Mouse (Mus musculus) midbrain, embryonic 12.5 days (tissue): ENCODE measurements at regions not wholly inside any gene's neighbourhood (a gene's known extent, or its start where the extent isn't known, plus 50 kb on each side); places are given as distances from the start of the nearest gene placed in this dataset.
A peak's percentile ranks its signal among the peaks of the same experiment; 100 is the strongest.
"Not testable (repeated sequence)": the region's sequence is repeated elsewhere in the genome, so short reads cannot be mapped to it uniquely, and the experiment has no call there.

ENCODE experiments used
- ATAC-seq: fragments of 200-750 bp; cut with Nextera tagmentation; 2 replicates; pipeline ENCODE4 v1.8.0; 2017; ENCODE audit warnings: low read depth, moderate TSS enrichment, moderate library complexity; ENCODE audit not compliant: low FRiP score
- H3K27ac ChIP-seq: fragments of 300-500 bp; sonication (generic); replicated peaks from 2 replicates; pipeline ENCODE4 v1.5.1; 2016; ENCODE audit warnings: mild to moderate bottlenecking
- H3K27me3 ChIP-seq: fragments of 300-500 bp; sonication (generic); 2 replicates; pipeline ENCODE4 v1.6.1; 2016; ENCODE audit warnings: mild to moderate bottlenecking
- H3K36me3 ChIP-seq: fragments of 300-500 bp; sonication (generic); 2 replicates; pipeline ENCODE4 v1.6.1; 2016
- H3K4me1 ChIP-seq: fragments of 300-500 bp; sonication (generic); 2 replicates; pipeline ENCODE4 v1.6.1; 2016
- H3K4me2 ChIP-seq: fragments of 300-500 bp; sonication (generic); replicated peaks from 2 replicates; pipeline ENCODE4 v1.6.1; 2016; ENCODE audit warnings: mild to moderate bottlenecking, moderate library complexity
- H3K4me3 ChIP-seq: fragments of 300-500 bp; sonication (generic); 2 replicates; pipeline ENCODE4 v1.5.1; 2016; ENCODE audit warnings: mild to moderate bottlenecking
- H3K9ac ChIP-seq: fragments of 300-500 bp; sonication (generic); replicated peaks from 2 replicates; pipeline ENCODE4 v1.6.1; 2016; ENCODE audit warnings: mild to moderate bottlenecking, moderate library complexity
- H3K9me3 ChIP-seq: fragments of 300-500 bp; sonication (generic); 2 replicates; pipeline ENCODE4 v1.6.1; 2016; ENCODE audit warnings: mild to moderate bottlenecking
- WGBS: fragments of 180-500 bp; shearing (Covaris S2); methylation state at CpG from one replicate; pipeline ENCODE4 v1.1.7; 2016; 5-methylcytosine and 5-hydroxymethylcytosine counted together

- H3K4me2 ChIP-seq: no peak overlapping the region
- no peak for ATAC-seq
- no peak overlapping the region for H3K9ac ChIP-seq
- H3K36me3 ChIP-seq: no peaks in the 10 kb centered on the region
- H3K4me1 ChIP-seq: no peaks in the 10 kb centered on the region
- H3K4me3 ChIP-seq: no peak overlapping the region
- H3K27ac ChIP-seq: no peak overlapping the region
- H3K27me3 ChIP-seq: no peaks in the 10 kb centered on the region
- H3K9me3 ChIP-seq: no peaks in the 10 kb centered on the region
These were observed 462.9 kb upstream of the Pom121l12 start for GRCm38 (mm10) chr11:14136142-14136541.

- not testable (repeated sequence) for H3K9ac ChIP-seq, H3K9me3 ChIP-seq, H3K4me3 ChIP-seq, ATAC-seq, H3K27ac ChIP-seq, H3K27me3 ChIP-seq, H3K4me1 ChIP-seq, H3K4me2 ChIP-seq, H3K36me3 ChIP-seq
- WGBS: 91% methylated on average over 3 of the region's 3 CpGs
These were observed 456.7 kb upstream of the Pom121l12 start for GRCm38 (mm10) chr11:14142376-14142775.

- Histone ChIP-seq H3K4me3 (no peak overlapping the region), H3K27me3 (no peaks in the 10 kb centered on the region), H3K9ac (no peak overlapping the region), H3K4me2 (no peak overlapping the region), H3K4me1 (no peaks in the 10 kb centered on the region), H3K9me3 (no peaks in the 10 kb centered on the region), H3K27ac (no peak overlapping the region), H3K36me3 (no peaks in the 10 kb centered on the region)
- WGBS: 89% methylated on average over 4 of the region's 4 CpGs
- ATAC-seq: no peak
These were observed 451.4 kb upstream of the Pom121l12 start for GRCm38 (mm10) chr11:14147639-14148038.

- no peak overlapping the region for H3K9ac ChIP-seq
- WGBS: 25% methylated on average over 3 of the region's 3 CpGs
- H3K4me3 ChIP-seq: no peak overlapping the region
- no peaks in the 10 kb centered on the region for H3K4me1 ChIP-seq
- no peak overlapping the region for H3K27ac ChIP-seq
- H3K36me3 ChIP-seq: no peaks in the 10 kb centered on the region
- ATAC-seq: no peak
- H3K4me2 ChIP-seq: no peak overlapping the region
- H3K9me3 ChIP-seq: no peaks in the 10 kb centered on the region
- no peaks in the 10 kb centered on the region for H3K27me3 ChIP-seq
These were observed 439.7 kb upstream of the Pom121l12 start for GRCm38 (mm10) chr11:14159366-14159765.

- H3K27ac ChIP-seq: no peak overlapping the region
- H3K36me3 ChIP-seq: no peaks in the 10 kb centered on the region
- no peaks in the 10 kb centered on the region for H3K4me1 ChIP-seq
- WGBS: 69% methylated on average over 6 of the region's 6 CpGs
- no peak overlapping the region for H3K4me3 ChIP-seq
- H3K4me2 ChIP-seq: no peak overlapping the region
- no peak overlapping the region for H3K9ac ChIP-seq
- no peak for ATAC-seq
- H3K9me3 ChIP-seq: no peaks in the 10 kb centered on the region
- H3K27me3 ChIP-seq: no peaks in the 10 kb centered on the region
These were observed 429.6 kb upstream of the Pom121l12 start for GRCm38 (mm10) chr11:14169478-14169877.

- H3K4me1 ChIP-seq: no peaks in the 10 kb centered on the region
- H3K4me3 ChIP-seq: no peak overlapping the region
- H3K27ac ChIP-seq: no peak overlapping the region
- H3K4me2 ChIP-seq: no peak overlapping the region
- no peak overlapping the region for H3K9ac ChIP-seq
- no peak for ATAC-seq
- H3K9me3 ChIP-seq: no peaks in the 10 kb centered on the region
- no peaks in the 10 kb centered on the region for H3K36me3 ChIP-seq
- H3K27me3 ChIP-seq: peaks cover 6% of the 10 kb centered on the region; the same call in 1 of the 2 replicates
- WGBS: 72% methylated on average over 2 of the region's 2 CpGs
These were observed 424.5 kb upstream of the Pom121l12 start for GRCm38 (mm10) chr11:14174594-14174993.

GRCm38 (mm10) chr11:14182020-14182419 lies 417.1 kb upstream of the Pom121l12 start:
- H3K9me3 ChIP-seq: no peaks in the 10 kb centered on the region
- ATAC-seq: peak; percentile 81
- H3K36me3 ChIP-seq: no peaks in the 10 kb centered on the region
- peaks cover 10% of the 10 kb centered on the region; the same call in 1 of the 2 replicates for H3K27me3 ChIP-seq
- H3K9ac ChIP-seq: no peak overlapping the region
- H3K4me1 ChIP-seq: peaks cover 12% of the 10 kb centered on the region
- WGBS: 7% methylated on average over 1 of the region's 1 CpGs
- no peak overlapping the region for H3K4me2 ChIP-seq
- no peak overlapping the region for H3K4me3 ChIP-seq
- 0 out of 2 replicates have a peak overlapping the region, but pooled peaks have one; percentile 30 for H3K27ac ChIP-seq

GRCm38 (mm10) chr11:14182466-14182865 lies 416.6 kb upstream of the Pom121l12 start:
- ATAC-seq: peak; percentile 23; the same call in 1 of the 2 replicates

GRCm38 (mm10) chr11:14183258-14183968 lies 415.7 kb upstream of the Pom121l12 start:
- Histone ChIP-seq H3K27me3 (peaks cover 10% of the 10 kb centered on the region; the same call in 1 of the 2 replicates), H3K9me3 (no peaks in the 10 kb centered on the region), H3K27ac (no peak overlapping the region), H3K4me3 (no peak overlapping the region), H3K4me2 (no peak overlapping the region), H3K36me3 (no peaks in the 10 kb centered on the region), H3K9ac (no peak overlapping the region), H3K4me1 (peaks cover 12% of the 10 kb centered on the region)
- WGBS: 29% methylated on average over 1 of the region's 1 CpGs
- no peak for ATAC-seq

More at GRCm38 (mm10) chr11:14182466-14182865, 416.6 kb upstream of the Pom121l12 start:
- no peak overlapping the region for H3K4me3 ChIP-seq
- H3K4me2 ChIP-seq: no peak overlapping the region
- no peak overlapping the region for H3K9ac ChIP-seq
- H3K4me1 ChIP-seq: peaks cover 12% of the 10 kb centered on the region
- no peaks in the 10 kb centered on the region for H3K9me3 ChIP-seq
- 33% methylated on average over 3 of the region's 3 CpGs for WGBS
- H3K27ac ChIP-seq: 0 out of 2 replicates have a peak overlapping the region, but pooled peaks have one; percentile 30
- peaks cover 10% of the 10 kb centered on the region; the same call in 1 of the 2 replicates for H3K27me3 ChIP-seq
- H3K36me3 ChIP-seq: no peaks in the 10 kb centered on the region

GRCm38 (mm10) chr11:14195081-14195480 lies 404.0 kb upstream of the Pom121l12 start:
- Histone ChIP-seq H3K9me3 (no peaks in the 10 kb centered on the region), H3K27me3 (no peaks in the 10 kb centered on the region), H3K4me1 (no peaks in the 10 kb centered on the region), H3K27ac (no peak overlapping the region), H3K4me3 (no peak overlapping the region), H3K4me2 (no peak overlapping the region), H3K36me3 (no peaks in the 10 kb centered on the region), H3K9ac (no peak overlapping the region)
- 88% methylated on average over 2 of the region's 2 CpGs for WGBS
- no peak for ATAC-seq
